Mouse (Mus musculus) limb, embryonic 13.5 days (tissue): ENCODE measurements around the gene Atp10b. TPM values are rescaled to one million over a fixed set of nuclear protein-coding genes. Genes with fewer than 3 reads are reported as not detected.
"Not testable (repeated sequence)": the region's sequence is repeated elsewhere in the genome, so short reads cannot be mapped to it uniquely, and the experiment has no call there.

ENCODE experiments used
- ATAC-seq: fragments of 200-750 bp; cut with Nextera tagmentation; 2 replicates; pipeline ENCODE4 v1.8.0; 2017; ENCODE audit warnings: low read depth, moderate number of reproducible peaks, moderate TSS enrichment; ENCODE audit not compliant: low FRiP score
- H3K27ac ChIP-seq: fragments of 300-500 bp; sonication (generic); 2 replicates; pipeline ENCODE4 v1.5.1; 2015; ENCODE audit warnings: inconsistent platforms, mild to moderate bottlenecking, moderate library complexity
- H3K27me3 ChIP-seq: fragments of 300-500 bp; sonication (generic); 2 replicates; pipeline ENCODE4 v1.6.1; 2015; ENCODE audit warnings: mild to moderate bottlenecking, inconsistent platforms
- H3K36me3 ChIP-seq: fragments of 300-500 bp; sonication (generic); 2 replicates; pipeline ENCODE4 v1.6.1; 2015; ENCODE audit warnings: inconsistent platforms, mild to moderate bottlenecking, moderate library complexity
- H3K4me1 ChIP-seq: fragments of 300-500 bp; sonication (generic); 2 replicates; pipeline ENCODE4 v1.6.1; 2015; ENCODE audit warnings: inconsistent platforms
- H3K4me2 ChIP-seq: fragments of 300-500 bp; sonication (generic); replicated peaks from 2 replicates; pipeline ENCODE4 v1.6.1; 2015; ENCODE audit warnings: inconsistent platforms, mild to moderate bottlenecking, moderate library complexity
- H3K4me3 ChIP-seq: fragments of 300-500 bp; sonication (generic); 2 replicates; pipeline ENCODE4 v1.5.1; 2015; ENCODE audit warnings: moderate library complexity, mild to moderate bottlenecking, inconsistent platforms
- H3K9ac ChIP-seq: fragments of 300-500 bp; sonication (generic); 2 replicates; pipeline ENCODE4 v1.6.1; 2015; ENCODE audit warnings: mild to moderate bottlenecking, inconsistent platforms
- H3K9me3 ChIP-seq: fragments of 300-500 bp; sonication (generic); 2 replicates; pipeline ENCODE4 v1.6.1; 2016; ENCODE audit warnings: inconsistent platforms
- WGBS: fragments of 180-500 bp; shearing (Covaris S2); methylation state at CpG from one replicate; pipeline ENCODE4 v1.1.7; 2015; 5-methylcytosine and 5-hydroxymethylcytosine counted together
- polyA plus RNA-seq: library from polyadenylated mRNA; unstranded; fragments of >200 nt; fragmentation: Nextera tagmentation; extraction: Ambion mirVana; gene quantifications from 2 replicates; pipeline ENCODE4 v1.2.1, GENCODE M21; 2015

Gene Atp10b
- 0.59 and 0.60 TPM in 2 replicates for polyA plus RNA-seq

DNA sequence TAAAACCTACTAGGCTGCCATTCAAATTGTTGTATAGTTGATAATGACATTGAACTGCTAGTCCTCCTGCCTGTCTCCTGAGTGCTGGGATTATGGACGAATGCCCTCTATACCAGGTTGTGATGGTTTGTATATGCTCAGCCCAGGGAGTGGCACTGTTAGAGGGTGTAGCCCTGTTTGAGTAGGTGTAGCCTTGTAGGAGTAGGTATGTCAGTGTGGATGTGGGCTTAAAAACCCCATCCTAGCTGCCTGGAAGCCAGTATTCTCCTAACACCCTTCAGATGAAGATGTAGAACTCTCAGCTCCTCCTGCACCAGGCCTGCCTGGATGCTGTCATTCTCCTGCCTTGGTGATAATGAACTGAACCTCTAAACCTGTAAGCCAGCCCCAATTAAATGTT lies at the start of gene Atp10b:
Gene Atp10b, plus strand, starts transcription at position 301 of the 400 bp plus-strand sequence.
- H3K36me3 ChIP-seq = no peaks in the 10 kb centered on the region
- no peak within 1 kb of the TSS for H3K4me2 ChIP-seq
- 82% methylated on average over 1 of the region's 1 CpGs for WGBS
- 0 out of 2 replicates have a peak, but pooled peaks cover 3% of the 10 kb centered on the region for H3K4me1 ChIP-seq
- H3K9me3 ChIP-seq = no peaks in the 10 kb centered on the region
- H3K4me3 ChIP-seq = no peak within 1 kb of the TSS
- no peak for ATAC-seq
- H3K9ac ChIP-seq = no peak within 1 kb of the TSS
- no peaks in the 10 kb centered on the region for H3K27me3 ChIP-seq
- no peak within 1 kb of the TSS for H3K27ac ChIP-seq

DNA sequence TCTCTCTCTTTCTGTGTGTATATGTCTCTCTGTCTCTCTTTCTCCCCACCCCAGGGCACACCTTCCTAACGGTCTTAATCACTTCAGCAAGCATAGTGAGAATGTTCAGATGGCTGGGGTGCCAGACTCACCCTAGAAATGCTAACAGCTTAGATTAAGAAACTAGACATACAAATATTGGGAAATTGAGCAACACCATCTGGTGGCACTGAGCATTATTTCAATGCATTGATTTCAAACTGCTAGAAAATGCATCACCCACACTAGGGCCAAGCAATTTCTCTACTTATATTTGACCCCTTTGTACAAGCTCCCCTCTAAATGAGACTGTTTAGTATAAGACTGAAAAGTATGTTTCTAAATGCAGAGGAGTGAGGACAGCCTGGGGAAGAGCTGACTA lies 48.3 kb upstream of the Atp10b start:
- WGBS = 47% methylated on average over 1 of the region's 1 CpGs
- ATAC-seq = no peak
- Histone ChIP-seq H3K27me3 (no peaks in the 10 kb centered on the region), H3K4me3 (no peak overlapping the region), H3K27ac (no peak overlapping the region), H3K4me1 (no peaks in the 10 kb centered on the region), H3K36me3 (no peaks in the 10 kb centered on the region), H3K9ac (no peak overlapping the region), H3K9me3 (no peaks in the 10 kb centered on the region), H3K4me2 (no peak overlapping the region)

DNA sequence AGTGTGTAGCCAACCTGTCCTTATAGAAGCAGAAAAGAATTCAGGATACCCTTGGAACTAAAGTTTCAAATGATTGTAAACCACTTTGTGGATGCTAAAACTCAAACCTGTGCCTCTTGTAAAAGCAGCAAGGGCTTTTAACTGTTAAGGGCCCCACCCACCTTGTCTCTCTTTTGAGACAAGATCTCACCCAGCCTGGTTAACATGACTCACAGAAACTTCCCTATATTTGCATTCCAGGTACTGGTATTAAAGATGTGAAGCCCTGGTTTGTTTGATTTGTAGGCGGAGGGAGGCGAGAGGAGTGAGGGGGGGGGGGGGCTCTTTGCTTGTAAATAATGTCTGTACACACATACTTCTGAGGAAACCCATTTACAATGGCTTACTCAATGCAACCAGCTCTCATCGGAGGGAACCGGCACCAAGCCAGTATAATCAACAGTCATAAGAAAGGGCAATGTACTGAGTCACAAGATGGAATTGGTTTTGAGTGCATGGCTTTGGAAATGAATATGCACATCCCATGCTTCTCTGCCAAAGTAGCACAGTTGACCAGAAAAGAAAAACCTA lies 23.7 kb upstream of the Atp10b start:
- Histone ChIP-seq H3K4me3 (no peak overlapping the region), H3K4me2 (no peak overlapping the region), H3K27ac (no peak overlapping the region), H3K36me3 (no peaks in the 10 kb centered on the region), H3K9ac (no peak overlapping the region), H3K4me1 (no peaks in the 10 kb centered on the region), H3K27me3 (no peaks in the 10 kb centered on the region), H3K9me3 (no peaks in the 10 kb centered on the region)
- 61% methylated on average over 4 of the region's 4 CpGs for WGBS
- ATAC-seq = no peak

DNA sequence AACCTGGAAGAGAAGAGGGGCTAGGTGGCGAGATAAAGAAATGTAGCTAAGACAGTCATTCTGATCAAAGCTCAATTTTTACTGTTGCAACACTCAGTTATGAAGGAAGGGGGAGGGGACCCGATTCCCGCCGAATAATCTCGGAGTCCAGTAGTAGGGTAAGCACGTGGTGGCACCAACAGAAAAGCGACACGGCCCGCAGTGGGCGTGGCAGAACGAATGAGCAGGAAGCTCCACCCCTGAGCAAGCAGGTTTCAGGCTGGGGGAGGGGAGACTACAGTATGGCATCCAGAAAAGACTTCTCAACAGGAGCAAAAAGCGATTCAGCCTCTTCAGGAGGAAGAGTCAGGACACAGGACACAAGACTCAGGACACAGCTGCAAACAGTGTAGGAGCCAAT lies 23.1 kb upstream of the Atp10b start:
- H3K27me3 ChIP-seq, H3K4me3 ChIP-seq, ATAC-seq, H3K9ac ChIP-seq, H3K27ac ChIP-seq, H3K4me1 ChIP-seq, H3K9me3 ChIP-seq, H3K36me3 ChIP-seq, H3K4me2 ChIP-seq: not testable (repeated sequence)
- WGBS = 78% methylated on average over 12 of the region's 12 CpGs

DNA sequence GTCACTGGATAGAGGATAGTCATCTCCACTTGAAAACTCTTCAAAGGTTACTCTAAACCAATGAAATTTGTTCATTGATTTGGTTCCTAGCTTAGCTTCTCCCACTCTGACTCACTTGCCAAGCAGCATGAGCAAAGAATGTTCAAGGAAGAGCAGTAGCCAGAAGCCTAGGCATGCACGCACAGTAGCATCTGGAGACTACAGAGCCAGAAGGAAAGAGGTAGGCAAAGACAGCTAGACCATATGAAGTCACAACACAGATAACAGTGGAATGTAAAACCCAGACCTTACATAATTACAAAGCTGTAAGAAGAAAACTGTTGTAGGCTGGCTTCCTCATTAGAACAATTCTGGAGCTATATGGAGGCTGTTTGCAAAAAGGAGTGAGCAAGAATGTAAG lies 8.4 kb upstream of the Atp10b start:
- Histone ChIP-seq H3K27ac (no peak overlapping the region), H3K4me3 (no peak overlapping the region), H3K9ac (no peak overlapping the region), H3K36me3 (no peaks in the 10 kb centered on the region), H3K27me3 (no peaks in the 10 kb centered on the region), H3K4me2 (no peak overlapping the region), H3K4me1 (0 out of 2 replicates have a peak, but pooled peaks cover 3% of the 10 kb centered on the region), H3K9me3 (no peaks in the 10 kb centered on the region)
- WGBS = 98% methylated on average over 1 of the region's 1 CpGs
- no peak for ATAC-seq

DNA sequence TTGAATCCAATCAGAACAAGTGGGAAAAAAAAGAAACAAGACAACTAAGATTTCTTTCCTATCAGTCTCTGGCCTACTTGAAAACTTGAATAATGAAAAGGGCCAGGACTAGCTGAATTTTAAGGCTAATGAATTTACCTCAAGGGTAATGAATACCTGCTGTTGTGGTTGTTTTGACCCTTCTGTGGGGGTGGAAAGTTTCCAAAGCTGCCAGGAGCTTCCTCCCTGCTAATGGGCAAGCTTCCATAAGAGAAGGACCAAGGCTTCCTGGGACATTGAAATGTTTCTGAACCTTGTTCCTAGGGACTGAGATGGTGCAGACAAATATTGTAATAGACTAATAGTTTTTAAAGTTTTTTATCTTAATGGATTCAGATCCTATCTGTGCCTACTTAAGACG lies 6.9 kb upstream of the Atp10b start:
- no peak overlapping the region for H3K4me3 ChIP-seq
- no peak overlapping the region for H3K27ac ChIP-seq
- 0 out of 2 replicates have a peak, but pooled peaks cover 5% of the 10 kb centered on the region for H3K4me1 ChIP-seq
- no peak overlapping the region for H3K4me2 ChIP-seq
- no peaks in the 10 kb centered on the region for H3K27me3 ChIP-seq
- no peaks in the 10 kb centered on the region for H3K9me3 ChIP-seq
- ATAC-seq = no peak
- H3K9ac ChIP-seq = no peak overlapping the region
- 87% methylated on average over 1 of the region's 1 CpGs for WGBS
- H3K36me3 ChIP-seq = no peaks in the 10 kb centered on the region

DNA sequence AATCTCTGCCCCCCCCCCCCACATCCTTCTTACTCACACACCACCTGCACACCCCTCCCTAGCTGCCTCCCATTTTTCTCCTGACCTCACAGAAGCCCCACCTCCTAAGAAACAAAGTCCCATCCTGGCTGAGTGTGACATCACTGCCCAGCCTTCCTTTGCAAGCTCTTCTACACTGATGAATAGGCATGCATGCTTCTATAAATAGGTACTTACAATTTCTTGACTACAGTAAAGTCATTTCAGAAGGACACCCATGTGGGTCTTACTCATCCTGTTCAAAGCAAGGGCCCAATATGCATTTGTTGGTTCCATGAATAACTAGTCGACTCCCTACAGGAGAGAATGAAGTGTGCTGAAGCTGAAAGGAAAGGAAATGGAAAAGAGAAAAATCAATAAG lies 5.5 kb upstream of the Atp10b start:
- H3K4me2 ChIP-seq = no peak overlapping the region
- no peak overlapping the region for H3K4me3 ChIP-seq
- 90% methylated on average over 1 of the region's 1 CpGs for WGBS
- no peak overlapping the region for H3K9ac ChIP-seq
- no peaks in the 10 kb centered on the region for H3K27me3 ChIP-seq
- no peak overlapping the region for H3K27ac ChIP-seq
- no peaks in the 10 kb centered on the region for H3K9me3 ChIP-seq
- H3K36me3 ChIP-seq = no peaks in the 10 kb centered on the region
- 0 out of 2 replicates have a peak, but pooled peaks cover 5% of the 10 kb centered on the region for H3K4me1 ChIP-seq
- no peak for ATAC-seq

DNA sequence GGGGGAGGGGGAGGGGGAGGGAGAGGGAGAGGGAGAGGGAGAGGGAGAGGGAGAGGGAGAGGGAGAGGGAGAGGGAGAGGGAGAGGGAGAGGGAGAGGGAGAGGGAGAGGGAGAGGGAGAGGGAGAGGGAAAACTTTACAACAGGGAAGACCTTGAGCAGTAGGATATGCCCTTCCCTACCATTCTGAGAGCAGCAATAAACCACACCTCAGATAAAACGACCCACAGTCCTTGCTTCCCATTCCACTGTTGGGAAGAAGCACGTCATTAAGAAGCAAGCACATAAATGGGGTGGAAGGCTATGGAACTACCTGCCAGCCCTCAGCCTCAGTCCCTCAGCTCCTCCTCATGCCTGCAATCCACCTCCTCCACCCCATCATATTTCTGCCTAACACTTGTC lies 4.8 kb upstream of the Atp10b start:
- ATAC-seq, H3K36me3 ChIP-seq, H3K4me3 ChIP-seq, H3K27ac ChIP-seq, H3K27me3 ChIP-seq, H3K4me1 ChIP-seq, H3K9me3 ChIP-seq, H3K9ac ChIP-seq, H3K4me2 ChIP-seq: not testable (repeated sequence)
- WGBS = 23% methylated on average over 2 of the region's 2 CpGs

DNA sequence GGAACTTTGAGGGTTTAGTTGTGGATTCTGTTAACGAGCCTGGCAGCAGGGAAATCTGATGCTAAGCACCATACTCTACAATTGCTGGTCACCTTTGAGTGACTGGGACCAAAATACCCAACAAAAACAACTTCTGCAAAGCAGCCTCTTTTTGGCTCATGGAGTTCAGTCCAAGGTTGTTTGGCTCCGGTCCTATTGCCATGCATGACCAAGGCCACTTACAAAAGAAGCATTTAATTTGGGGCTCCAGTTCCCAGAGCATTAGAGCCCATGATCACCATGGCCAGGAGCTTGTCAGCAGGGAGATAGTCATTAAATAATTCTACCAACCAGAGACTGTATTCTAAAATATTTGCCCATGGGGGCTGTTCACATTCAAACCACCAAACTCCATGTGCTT lies 2.3 kb upstream of the Atp10b start:
- 0 out of 2 replicates have a peak, but pooled peaks cover 3% of the 10 kb centered on the region for H3K4me1 ChIP-seq
- WGBS = 35% methylated on average over 2 of the region's 2 CpGs
- no peaks in the 10 kb centered on the region for H3K27me3 ChIP-seq
- H3K4me3 ChIP-seq = no peak overlapping the region
- no peak overlapping the region for H3K27ac ChIP-seq
- H3K9ac ChIP-seq = no peak overlapping the region
- H3K4me2 ChIP-seq = no peak overlapping the region
- no peak for ATAC-seq
- H3K36me3 ChIP-seq = no peaks in the 10 kb centered on the region
- H3K9me3 ChIP-seq = no peaks in the 10 kb centered on the region

DNA sequence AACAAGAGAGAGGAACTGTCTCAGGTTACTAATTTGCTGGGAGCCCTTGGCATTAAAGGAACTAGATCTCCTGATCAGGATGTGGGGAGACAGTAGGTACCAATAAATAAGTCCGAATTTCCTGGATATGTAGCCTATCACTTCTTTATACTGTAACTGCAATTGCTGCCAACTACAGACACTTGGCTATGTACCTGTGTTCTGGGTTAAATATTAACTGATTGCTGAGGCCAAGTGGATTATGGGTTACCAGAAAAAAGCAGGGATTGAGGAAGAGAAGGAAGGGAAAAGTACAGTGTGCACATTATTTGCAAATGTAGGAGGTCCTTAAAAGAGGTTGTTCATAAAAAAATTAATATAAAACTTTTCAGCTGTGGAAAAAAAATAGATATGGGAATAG lies 1.3 kb upstream of the Atp10b start:
- no peaks in the 10 kb centered on the region for H3K9me3 ChIP-seq
- no peak overlapping the region for H3K27ac ChIP-seq

DNA sequence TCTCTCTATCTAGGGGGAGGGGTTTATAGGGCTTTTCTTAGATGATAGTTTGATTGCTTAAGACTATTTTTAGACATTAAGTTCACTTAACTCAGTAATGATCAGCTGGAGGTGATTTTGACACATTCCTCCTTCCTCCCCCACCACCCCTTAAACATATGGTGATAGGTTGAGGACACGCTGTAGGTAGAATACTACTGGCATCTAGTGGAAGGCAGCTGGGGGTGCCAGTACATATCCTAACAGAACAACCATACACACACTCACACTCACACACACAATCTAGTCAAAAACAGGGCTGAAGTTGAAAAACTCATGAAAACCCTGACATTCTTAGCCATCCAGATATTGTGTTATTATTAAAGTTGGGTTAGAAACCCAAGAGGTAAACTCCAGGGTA lies 5.3 kb downstream of the Atp10b start:
- no peak overlapping the region for H3K4me2 ChIP-seq
- no peak overlapping the region for H3K4me3 ChIP-seq
- H3K36me3 ChIP-seq = no peaks in the 10 kb centered on the region
- no peak for ATAC-seq
- no peak overlapping the region for H3K27ac ChIP-seq
- no peaks in the 10 kb centered on the region for H3K9me3 ChIP-seq
- no peaks in the 10 kb centered on the region for H3K4me1 ChIP-seq
- 85% methylated on average over 1 of the region's 1 CpGs for WGBS
- H3K9ac ChIP-seq = no peak overlapping the region
- 0 out of 2 replicates have a peak, but pooled peaks cover 2% of the 10 kb centered on the region for H3K27me3 ChIP-seq

More for the DNA sequence above, 1.3 kb upstream of the Atp10b start:
- no peak overlapping the region for H3K4me2 ChIP-seq
- ATAC-seq = no peak
- H3K4me3 ChIP-seq = no peak overlapping the region
- H3K36me3 ChIP-seq = no peaks in the 10 kb centered on the region
- no peak overlapping the region for H3K9ac ChIP-seq
- 0 out of 2 replicates have a peak, but pooled peaks cover 3% of the 10 kb centered on the region for H3K4me1 ChIP-seq
- H3K27me3 ChIP-seq = no peaks in the 10 kb centered on the region
- WGBS = 76% methylated on average over 1 of the region's 1 CpGs

DNA sequence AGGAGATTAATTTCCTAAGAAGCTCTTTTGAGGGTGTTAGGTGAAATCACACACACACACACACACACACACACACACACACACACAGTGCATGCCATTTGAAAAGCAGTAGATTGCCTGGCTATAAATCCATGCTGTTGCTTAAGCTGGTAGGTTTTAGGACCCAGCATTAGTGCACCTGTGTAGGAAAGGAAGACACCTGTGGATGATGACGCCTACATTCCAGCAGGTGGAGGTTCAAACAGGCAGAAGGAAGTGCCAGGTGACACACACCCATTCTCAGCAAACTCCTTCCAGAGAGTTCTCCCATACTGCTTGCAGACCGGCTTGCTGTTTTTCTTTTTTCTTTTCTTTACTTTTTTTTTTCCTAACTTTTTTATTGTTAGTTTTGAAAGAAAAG lies 5.7 kb downstream of the Atp10b start:
- Histone ChIP-seq H3K9me3 (no peaks in the 10 kb centered on the region), H3K27me3 (0 out of 2 replicates have a peak, but pooled peaks cover 2% of the 10 kb centered on the region), H3K4me2 (no peak overlapping the region), H3K27ac (no peak overlapping the region), H3K4me1 (no peaks in the 10 kb centered on the region), H3K4me3 (no peak overlapping the region), H3K36me3 (no peaks in the 10 kb centered on the region), H3K9ac (no peak overlapping the region)
- 77% methylated on average over 2 of the region's 2 CpGs for WGBS
- ATAC-seq = no peak

DNA sequence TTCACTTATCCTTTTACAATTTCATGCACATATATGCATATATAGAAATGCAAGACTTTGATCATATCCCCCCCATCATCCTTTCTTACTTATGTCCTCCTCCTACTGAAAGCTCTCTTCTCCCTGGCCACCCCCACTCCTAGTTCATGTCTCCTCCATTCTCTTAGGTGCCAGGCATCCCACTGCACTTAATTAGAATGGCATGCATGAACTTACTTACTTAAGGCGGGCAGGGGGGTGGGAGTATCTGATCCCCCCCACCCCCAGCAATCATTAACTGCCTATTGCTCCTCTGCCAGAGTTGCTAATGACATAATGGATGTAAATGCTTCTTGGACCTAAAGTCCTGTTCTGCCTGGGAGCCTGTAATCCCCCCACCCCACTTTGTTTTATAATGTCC lies 9.1 kb downstream of the Atp10b start:
- ATAC-seq = no peak
- Histone ChIP-seq H3K36me3 (no peaks in the 10 kb centered on the region), H3K4me1 (no peaks in the 10 kb centered on the region)

More for the DNA sequence above, 9.1 kb downstream of the Atp10b start:
- Histone ChIP-seq H3K27me3 (0 out of 2 replicates have a peak, but pooled peaks cover 2% of the 10 kb centered on the region), H3K4me2 (no peak overlapping the region), H3K9me3 (no peaks in the 10 kb centered on the region), H3K9ac (no peak overlapping the region), H3K27ac (no peak overlapping the region), H3K4me3 (no peak overlapping the region)
- WGBS = 54% methylated on average over 1 of the region's 1 CpGs
